Mouse (Mus musculus) megakaryocyte, embryonic 14.5 days (primary cell): ENCODE results near the gene Actr3b.

Experiments
- FLI1 ChIP-seq: IDR thresholded peaks from 2 replicates; pipeline ENCODE4 v1.6.1; 2012; ENCODE audit warnings: low read length, inconsistent platforms, mixed read lengths
- GATA1 ChIP-seq: IDR thresholded peaks from 3 replicates; pipeline ENCODE4 v1.6.1; 2012; ENCODE audit warnings: mixed read lengths, low read length, inconsistent platforms, borderline replicate concordance

DNA sequence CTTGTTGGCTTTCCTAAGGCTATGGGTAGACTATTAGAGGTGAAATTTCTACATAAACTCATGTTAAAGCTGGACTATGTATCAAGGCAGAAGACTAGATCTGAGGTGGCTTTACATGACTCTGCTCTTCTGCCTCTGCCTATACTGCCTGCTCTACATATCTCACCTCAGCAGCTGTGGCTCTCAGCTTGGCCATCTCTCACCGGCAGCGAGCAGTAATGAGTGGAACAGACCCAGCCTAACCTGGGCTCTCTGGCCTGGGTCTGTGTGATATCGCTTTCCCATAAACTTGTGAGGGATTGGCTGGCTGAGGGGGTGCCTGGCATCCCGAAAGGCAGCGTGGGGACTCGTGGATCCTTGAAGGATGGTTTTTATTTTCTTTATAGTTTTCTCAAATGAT, 86.8 kb downstream of the Actr3b start:
- TF ChIP-seq GATA1 (no peak), FLI1 (no peak)
